Mouse (Mus musculus): ENCODE results near the gene Rtp1. TPM values are rescaled to one million over a fixed set of nuclear protein-coding genes. Genes with fewer than 3 reads are reported as not detected.

Rtp1 gene
- polyA plus RNA-seq, 1 experiment from 2014 or later, result not detected

GRCm38 (mm10) chr16:23456534-23456933 lies 27.6 kb downstream of the Rtp1 start:
- Histone ChIP-seq H3K4me3 (no peak overlapping the region), H3K9me3 (replicated peaks) (no peaks in the 10 kb centered on the region), H3K36me3 (no peaks in the 10 kb centered on the region), H3K27me3 (no peaks in the 10 kb centered on the region), H3K9ac (no peak overlapping the region), H3K4me1 (replicated peaks) (peaks cover 5% of the 10 kb centered on the region; the same call in 1 of the 2 replicates), H3K27ac (no peak overlapping the region), H3K4me2 (no peak overlapping the region)
- ATAC-seq (replicated peaks; ENCODE audit: insufficient number of reproducible peaks, insufficient read depth, low FRiP score, low read depth), result peak; percentile 35; the same call in 1 of the 2 replicates
- WGBS, result 51% methylated on average over 3 of the region's 3 CpGs

- Histone ChIP-seq H3K36me3 (no peaks in the 10 kb centered on the region), H3K27ac (no peak overlapping the region), H3K27me3 (no peaks in the 10 kb centered on the region), H3K4me2 (no peak overlapping the region), H3K9me3 (replicated peaks) (no peaks in the 10 kb centered on the region), H3K9ac (no peak overlapping the region), H3K4me3 (no peak overlapping the region), H3K4me1 (replicated peaks) (peaks cover 5% of the 10 kb centered on the region; the same call in 1 of the 2 replicates)
- ATAC-seq (replicated peaks; ENCODE audit: insufficient number of reproducible peaks, insufficient read depth, low FRiP score, low read depth), result no peak
- 81% methylated on average over 5 of the region's 5 CpGs for WGBS
These were observed 28.4 kb downstream of the Rtp1 start for GRCm38 (mm10) chr16:23457338-23457737.

GRCm38 (mm10) chr16:23458906-23459588 lies 30.1 kb downstream of the Rtp1 start:
- H3K4me1 ChIP-seq (replicated peaks), result peaks cover 5% of the 10 kb centered on the region; the same call in 1 of the 2 replicates
- no peak overlapping the region for H3K4me3 ChIP-seq
- 52% methylated on average over 7 of the region's 7 CpGs for WGBS
- H3K9ac ChIP-seq, result no peak overlapping the region
- no peaks in the 10 kb centered on the region for H3K27me3 ChIP-seq
- H3K4me2 ChIP-seq, result no peak overlapping the region
- no peaks in the 10 kb centered on the region for H3K9me3 ChIP-seq (replicated peaks)
- no peaks in the 10 kb centered on the region for H3K36me3 ChIP-seq
- H3K27ac ChIP-seq, result no peak overlapping the region
- ATAC-seq (replicated peaks; ENCODE audit: insufficient number of reproducible peaks, insufficient read depth, low FRiP score, low read depth), result no peak

- Histone ChIP-seq H3K9me3 (replicated peaks) (no peaks in the 10 kb centered on the region), H3K4me3 (no peak overlapping the region), H3K36me3 (no peaks in the 10 kb centered on the region), H3K27ac (no peak overlapping the region), H3K4me2 (no peak overlapping the region), H3K4me1 (replicated peaks) (no peaks in the 10 kb centered on the region), H3K27me3 (no peaks in the 10 kb centered on the region), H3K9ac (no peak overlapping the region)
- no peak for ATAC-seq (replicated peaks; ENCODE audit: insufficient number of reproducible peaks, insufficient read depth, low FRiP score, low read depth)
- 69% methylated on average over 4 of the region's 4 CpGs for WGBS
These were observed 34.9 kb downstream of the Rtp1 start for GRCm38 (mm10) chr16:23463671-23464347.

- no peaks in the 10 kb centered on the region for H3K4me1 ChIP-seq (replicated peaks)
- H3K27me3 ChIP-seq, result no peaks in the 10 kb centered on the region
- no peak overlapping the region for H3K9ac ChIP-seq
- no peaks in the 10 kb centered on the region for H3K36me3 ChIP-seq
- no peak for ATAC-seq (replicated peaks; ENCODE audit: insufficient number of reproducible peaks, insufficient read depth, low FRiP score, low read depth)
- no peak overlapping the region for H3K4me2 ChIP-seq
- WGBS, result 72% methylated on average over 6 of the region's 6 CpGs
- H3K4me3 ChIP-seq, result no peak overlapping the region
- H3K27ac ChIP-seq, result no peak overlapping the region
- no peaks in the 10 kb centered on the region for H3K9me3 ChIP-seq (replicated peaks)
These were observed 42.6 kb downstream of the Rtp1 start for GRCm38 (mm10) chr16:23471551-23471950.

- ATAC-seq (replicated peaks; ENCODE audit: insufficient number of reproducible peaks, insufficient read depth, low FRiP score, low read depth), result no peak
- H3K27ac ChIP-seq, result no peak overlapping the region
- no peak overlapping the region for H3K4me3 ChIP-seq
- no peak overlapping the region for H3K4me2 ChIP-seq
- no peaks in the 10 kb centered on the region for H3K27me3 ChIP-seq
- WGBS, result 68% methylated on average over 3 of the region's 3 CpGs
- H3K9me3 ChIP-seq (replicated peaks), result no peaks in the 10 kb centered on the region
- H3K36me3 ChIP-seq, result no peaks in the 10 kb centered on the region
- H3K9ac ChIP-seq, result no peak overlapping the region
- no peaks in the 10 kb centered on the region for H3K4me1 ChIP-seq (replicated peaks)
These were observed 43.1 kb downstream of the Rtp1 start for GRCm38 (mm10) chr16:23472046-23472445.

GRCm38 (mm10) chr16:23475651-23476050 lies 46.7 kb downstream of the Rtp1 start:
- Histone ChIP-seq H3K4me1 (replicated peaks) (no peaks in the 10 kb centered on the region), H3K9ac (no peak overlapping the region), H3K36me3 (no peaks in the 10 kb centered on the region), H3K4me2 (no peak overlapping the region), H3K9me3 (replicated peaks) (no peaks in the 10 kb centered on the region), H3K4me3 (no peak overlapping the region), H3K27ac (no peak overlapping the region), H3K27me3 (no peaks in the 10 kb centered on the region)
- no peak for ATAC-seq (replicated peaks; ENCODE audit: insufficient number of reproducible peaks, insufficient read depth, low FRiP score, low read depth)
- WGBS, result 86% methylated on average over 4 of the region's 4 CpGs

- H3K4me2 ChIP-seq, result no peak overlapping the region
- no peaks in the 10 kb centered on the region for H3K4me1 ChIP-seq (replicated peaks)
- H3K36me3 ChIP-seq, result no peaks in the 10 kb centered on the region
- ATAC-seq (replicated peaks; ENCODE audit: insufficient number of reproducible peaks, insufficient read depth, low FRiP score, low read depth), result no peak
- H3K9me3 ChIP-seq (replicated peaks), result no peaks in the 10 kb centered on the region
- no peak overlapping the region for H3K4me3 ChIP-seq
- H3K27me3 ChIP-seq, result no peaks in the 10 kb centered on the region
- no peak overlapping the region for H3K9ac ChIP-seq
- no peak overlapping the region for H3K27ac ChIP-seq
These were observed 47.7 kb downstream of the Rtp1 start for GRCm38 (mm10) chr16:23476598-23476997.

GRCm38 (mm10) chr16:23479872-23480603 lies 51.1 kb downstream of the Rtp1 start:
- 72% methylated on average over 7 of the region's 7 CpGs for WGBS
- H3K4me3 ChIP-seq, result no peak overlapping the region

GRCm38 (mm10) chr16:23482218-23482617 lies 53.3 kb downstream of the Rtp1 start:
- 90% methylated on average over 3 of the region's 3 CpGs for WGBS

More at GRCm38 (mm10) chr16:23479872-23480603, 51.1 kb downstream of the Rtp1 start:
- H3K4me2 ChIP-seq, result no peak overlapping the region
- H3K9ac ChIP-seq, result no peak overlapping the region
- no peaks in the 10 kb centered on the region for H3K36me3 ChIP-seq
- peaks cover 6% of the 10 kb centered on the region; the same call in 1 of the 2 replicates for H3K27me3 ChIP-seq
- no peak overlapping the region for H3K27ac ChIP-seq
- no peaks in the 10 kb centered on the region for H3K9me3 ChIP-seq (replicated peaks)
- no peak for ATAC-seq (replicated peaks; ENCODE audit: insufficient number of reproducible peaks, insufficient read depth, low FRiP score, low read depth)
- H3K4me1 ChIP-seq (replicated peaks), result no peaks in the 10 kb centered on the region

GRCm38 (mm10) chr16:23482846-23483245 lies 53.9 kb downstream of the Rtp1 start:
- ATAC-seq (replicated peaks; ENCODE audit: insufficient number of reproducible peaks, insufficient read depth, low FRiP score, low read depth), result no peak
- Histone ChIP-seq H3K4me3 (no peak overlapping the region), H3K9me3 (replicated peaks) (no peaks in the 10 kb centered on the region), H3K9ac (no peak overlapping the region), H3K4me1 (replicated peaks) (no peaks in the 10 kb centered on the region), H3K36me3 (no peaks in the 10 kb centered on the region), H3K27me3 (peaks cover 6% of the 10 kb centered on the region; the same call in 1 of the 2 replicates), H3K27ac (no peak overlapping the region), H3K4me2 (no peak overlapping the region)
- WGBS, result 91% methylated on average over 12 of the region's 12 CpGs

More at GRCm38 (mm10) chr16:23482218-23482617, 53.3 kb downstream of the Rtp1 start:
- H3K36me3 ChIP-seq, result no peaks in the 10 kb centered on the region
- H3K4me3 ChIP-seq, result no peak overlapping the region
- H3K4me2 ChIP-seq, result no peak overlapping the region
- no peak for ATAC-seq (replicated peaks; ENCODE audit: insufficient number of reproducible peaks, insufficient read depth, low FRiP score, low read depth)
- H3K27ac ChIP-seq, result no peak overlapping the region
- H3K9me3 ChIP-seq (replicated peaks), result no peaks in the 10 kb centered on the region
- peaks cover 6% of the 10 kb centered on the region; the same call in 1 of the 2 replicates for H3K27me3 ChIP-seq
- no peak overlapping the region for H3K9ac ChIP-seq
- no peaks in the 10 kb centered on the region for H3K4me1 ChIP-seq (replicated peaks)
